Mouse (Mus musculus): ENCODE measurements around the gene Rapgef4. TPM values are rescaled to one million over a fixed set of nuclear protein-coding genes. Genes with fewer than 3 reads are reported as not detected.

Gene Rapgef4
- polyA plus RNA-seq, 1 experiment: 192 TPM

DNA sequence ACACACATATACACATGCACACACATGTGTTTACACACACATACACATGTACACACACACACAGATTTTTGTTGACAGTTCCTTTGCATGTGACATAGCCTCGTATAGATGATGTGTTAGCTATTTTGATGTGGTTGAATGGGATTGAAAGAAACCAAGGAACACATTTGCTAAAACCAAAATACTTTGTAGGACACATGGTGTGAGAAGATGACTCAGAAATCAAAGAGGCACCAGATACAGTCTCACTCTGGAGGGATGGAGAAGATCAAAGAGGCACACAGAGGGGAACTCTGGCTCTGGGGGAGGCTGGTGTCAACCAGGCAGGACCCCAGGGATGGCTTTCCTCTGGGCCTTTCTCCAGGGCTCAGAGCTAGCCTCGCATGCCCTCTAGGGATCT is 4.7 kb downstream of the Rapgef4 start:
- TF ChIP-seq POLR2A (IDR thresholded peaks at IDR 0.05; ENCODE audit: borderline replicate concordance, insufficient read depth, low read length) (no peak), CTCF (IDR thresholded peaks at IDR 0.05; ENCODE audit: borderline replicate concordance, insufficient read depth, low read depth, low read length) (no peak)
- H3K4me3 ChIP-seq (replicated peaks; ENCODE audit: insufficient read depth, low read depth, low read length): no peak overlapping the region
- no peak for DNase-seq
- H3K27me3 ChIP-seq (ENCODE audit: control insufficient read depth, insufficient read depth, low read length): no peaks in the 10 kb centered on the region
- peak overlapping the region; percentile 84 for H3K27ac ChIP-seq (ENCODE audit: insufficient read depth, low read length)
- peaks cover 37% of the 10 kb centered on the region for H3K4me1 ChIP-seq (ENCODE audit: control insufficient read depth, insufficient read depth, low read length)
- 26% methylated on average over 2 of the region's 2 CpGs for WGBS

DNA sequence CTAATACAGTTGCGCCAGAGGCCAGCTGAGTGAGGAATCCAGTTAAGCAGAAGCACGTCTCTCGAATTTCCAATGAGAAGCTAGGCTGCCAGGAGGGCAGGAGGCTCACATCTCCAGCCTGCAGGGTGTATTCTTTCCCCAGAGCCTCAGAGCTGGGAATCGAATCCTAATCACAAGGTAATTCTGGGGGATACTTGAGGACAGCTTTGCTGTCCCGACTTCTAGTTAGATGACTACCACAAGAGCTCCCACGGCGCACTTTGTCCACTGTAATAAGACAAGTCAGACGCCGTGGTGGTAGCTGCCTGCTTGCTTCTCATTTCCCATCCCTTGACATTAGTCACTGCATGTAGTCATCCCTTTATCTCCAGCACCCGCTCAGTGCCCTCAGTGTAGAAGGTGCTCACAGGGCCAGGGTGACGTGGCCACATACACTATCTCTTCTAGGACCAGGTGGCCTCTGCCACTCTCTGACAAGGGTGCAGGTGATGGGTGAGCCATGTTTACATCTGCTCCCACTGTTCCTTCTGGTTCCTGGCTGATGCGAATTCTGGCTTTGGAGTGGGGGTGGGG is 5.3 kb downstream of the Rapgef4 start:
- H3K4me1 ChIP-seq (ENCODE audit: control insufficient read depth, insufficient read depth, low read length): peaks cover 37% of the 10 kb centered on the region
- 40% methylated on average over 12 of the region's 12 CpGs for WGBS
- H3K27me3 ChIP-seq (ENCODE audit: control insufficient read depth, insufficient read depth, low read length): no peaks in the 10 kb centered on the region
- DNase-seq: no peak
- TF ChIP-seq CTCF (IDR thresholded peaks at IDR 0.05; ENCODE audit: borderline replicate concordance, insufficient read depth, low read depth, low read length) (no peak), POLR2A (IDR thresholded peaks at IDR 0.05; ENCODE audit: borderline replicate concordance, insufficient read depth, low read length) (no peak)
- peak overlapping the region; percentile 84 for H3K27ac ChIP-seq (ENCODE audit: insufficient read depth, low read length)
- H3K4me3 ChIP-seq (replicated peaks; ENCODE audit: insufficient read depth, low read depth, low read length): peak overlapping the region; percentile 19

DNA sequence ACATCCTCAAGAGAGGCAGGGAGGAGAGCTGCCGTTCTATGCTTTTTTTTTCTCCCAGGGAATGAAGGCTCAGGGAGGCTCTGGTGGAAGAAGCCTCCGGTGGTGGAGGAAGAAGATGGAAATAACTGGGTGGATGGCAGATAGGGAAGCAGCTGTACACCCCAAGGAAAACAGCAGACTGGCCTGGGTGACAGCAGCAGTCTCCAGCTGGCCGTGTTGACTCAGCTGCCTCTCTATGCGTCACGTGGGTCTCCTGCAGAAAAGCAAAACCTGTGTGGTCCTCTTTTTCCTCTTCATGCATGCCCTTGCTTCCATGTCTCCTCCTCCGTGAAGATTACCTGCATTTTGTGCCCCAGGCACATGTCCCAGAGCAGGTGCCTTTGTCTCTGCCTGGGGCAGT is 7.5 kb downstream of the Rapgef4 start:
- no peaks in the 10 kb centered on the region for H3K27me3 ChIP-seq (ENCODE audit: control insufficient read depth, insufficient read depth, low read length)
- H3K27ac ChIP-seq (ENCODE audit: insufficient read depth, low read length): peak overlapping the region; percentile 77
- WGBS: 12% methylated on average over 6 of the region's 6 CpGs
- no peak for DNase-seq
- TF ChIP-seq POLR2A (IDR thresholded peaks at IDR 0.05; ENCODE audit: borderline replicate concordance, insufficient read depth, low read length): no peak
- no peak for TF ChIP-seq CTCF (IDR thresholded peaks at IDR 0.05; ENCODE audit: borderline replicate concordance, insufficient read depth, low read depth, low read length)
- peak overlapping the region; percentile 19 for H3K4me3 ChIP-seq (replicated peaks; ENCODE audit: insufficient read depth, low read depth, low read length)
- peaks cover 45% of the 10 kb centered on the region for H3K4me1 ChIP-seq (ENCODE audit: control insufficient read depth, insufficient read depth, low read length)

DNA sequence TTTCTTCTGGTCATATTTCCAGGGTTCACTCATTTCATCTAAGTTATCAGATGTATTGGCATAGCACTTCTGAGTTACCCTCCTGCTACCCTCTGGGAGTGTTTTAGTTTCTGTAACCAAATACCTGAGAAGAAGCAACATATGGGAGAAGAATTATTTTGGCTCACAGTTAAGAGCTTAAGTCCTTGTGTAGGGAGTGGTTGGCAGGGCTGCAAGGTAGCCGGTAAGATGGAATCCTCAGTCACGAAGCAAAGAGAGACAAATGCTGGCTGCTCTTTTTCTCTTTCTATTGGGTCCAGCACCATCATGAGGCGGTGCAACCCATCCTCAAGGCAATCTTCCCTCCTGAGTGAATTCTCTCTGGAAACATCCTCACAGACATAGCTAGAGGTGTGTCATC is 11.1 kb downstream of the Rapgef4 start:
- peak in 1 of 2 experiments; percentile 64 for DNase-seq
- Histone ChIP-seq H3K4me3 (replicated peaks; ENCODE audit: insufficient read depth, low read depth, low read length) (no peak overlapping the region), H3K27me3 (ENCODE audit: control insufficient read depth, insufficient read depth, low read length) (no peaks in the 10 kb centered on the region), H3K4me1 (ENCODE audit: control insufficient read depth, insufficient read depth, low read length) (peaks cover 38% of the 10 kb centered on the region), H3K27ac (ENCODE audit: insufficient read depth, low read length) (peak overlapping the region; percentile 78)
- TF ChIP-seq POLR2A (IDR thresholded peaks at IDR 0.05; ENCODE audit: borderline replicate concordance, insufficient read depth, low read length): no peak
- TF ChIP-seq CTCF (IDR thresholded peaks at IDR 0.05; ENCODE audit: borderline replicate concordance, insufficient read depth, low read depth, low read length): no peak
- WGBS: 17% methylated on average over 3 of the region's 3 CpGs

DNA sequence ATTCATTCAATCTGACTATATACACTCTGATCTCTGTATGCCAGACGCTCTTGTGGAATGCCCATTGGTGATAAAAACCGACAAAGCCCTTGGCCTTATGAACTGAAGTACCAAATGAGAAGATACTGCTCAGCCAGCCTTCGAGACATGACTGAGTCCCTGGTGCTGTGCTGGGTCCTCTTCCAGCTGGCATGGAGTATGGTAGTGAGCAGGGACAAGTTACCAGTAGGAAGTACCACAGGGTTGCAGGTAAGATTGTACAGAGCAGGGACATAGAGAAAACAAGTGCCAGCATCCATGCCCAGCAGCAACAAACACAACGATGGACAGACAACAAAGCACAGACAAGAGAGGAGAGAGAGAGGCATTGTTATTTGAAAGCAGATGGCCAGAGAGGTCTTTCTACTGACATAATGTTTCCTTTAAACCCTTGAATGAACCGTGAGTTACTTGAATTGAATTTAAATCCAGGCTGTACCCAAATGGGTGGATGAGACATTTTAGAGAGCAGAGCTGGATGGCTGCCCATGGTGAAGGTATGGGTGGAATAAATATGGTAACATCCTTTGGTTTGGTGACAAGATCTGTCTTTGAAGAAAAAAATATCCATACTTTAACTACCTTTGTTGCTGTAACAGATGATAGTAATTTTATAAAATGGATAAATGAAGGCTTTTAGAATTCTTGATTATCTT is 12.8 kb downstream of the Rapgef4 start:
- Histone ChIP-seq H3K27ac (ENCODE audit: insufficient read depth, low read length) (peak overlapping the region; percentile 91), H3K4me1 (ENCODE audit: control insufficient read depth, insufficient read depth, low read length) (peaks cover 33% of the 10 kb centered on the region), H3K27me3 (ENCODE audit: control insufficient read depth, insufficient read depth, low read length) (no peaks in the 10 kb centered on the region), H3K4me3 (replicated peaks; ENCODE audit: insufficient read depth, low read depth, low read length) (no peak overlapping the region)
- WGBS: 18% methylated on average over 5 of the region's 5 CpGs
- TF ChIP-seq POLR2A (IDR thresholded peaks at IDR 0.05; ENCODE audit: borderline replicate concordance, insufficient read depth, low read length): no peak
- TF ChIP-seq CTCF (IDR thresholded peaks at IDR 0.05; ENCODE audit: borderline replicate concordance, insufficient read depth, low read depth, low read length): no peak
- peak; percentile 44 to 64 for DNase-seq

DNA sequence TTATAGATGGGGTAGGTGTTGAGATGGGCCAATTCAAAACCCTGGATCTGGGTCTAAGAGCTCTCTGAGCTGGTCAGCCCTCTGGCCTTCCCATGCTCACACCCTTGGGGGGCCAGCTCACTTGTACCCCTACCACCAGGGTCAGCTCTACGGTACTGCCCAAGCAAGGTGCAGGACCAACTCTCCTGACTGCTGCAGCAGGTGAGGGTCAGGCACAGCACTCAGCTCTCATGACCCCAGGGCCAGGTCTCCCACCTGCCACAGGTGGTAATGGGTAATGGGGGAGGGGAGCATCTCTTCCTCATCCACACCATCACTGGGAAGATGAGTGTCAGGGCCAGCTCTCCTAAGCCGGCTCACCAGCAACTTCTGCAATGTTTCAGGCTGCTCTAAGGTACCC is 17.5 kb downstream of the Rapgef4 start:
- Histone ChIP-seq H3K4me1 (ENCODE audit: control insufficient read depth, insufficient read depth, low read length) (peaks cover 38% of the 10 kb centered on the region), H3K27ac (ENCODE audit: insufficient read depth, low read length) (0 out of 2 replicates have a peak overlapping the region, but pooled peaks have one; percentile 34), H3K27me3 (ENCODE audit: control insufficient read depth, insufficient read depth, low read length) (no peaks in the 10 kb centered on the region), H3K4me3 (replicated peaks; ENCODE audit: insufficient read depth, low read depth, low read length) (no peak overlapping the region)
- 89% methylated on average over 2 of the region's 2 CpGs for WGBS
- peak in 1 of 2 experiments; percentile 14 for DNase-seq
- TF ChIP-seq POLR2A (IDR thresholded peaks at IDR 0.05; ENCODE audit: borderline replicate concordance, insufficient read depth, low read length) (no peak), CTCF (IDR thresholded peaks at IDR 0.05; ENCODE audit: borderline replicate concordance, insufficient read depth, low read depth, low read length) (no peak)

DNA sequence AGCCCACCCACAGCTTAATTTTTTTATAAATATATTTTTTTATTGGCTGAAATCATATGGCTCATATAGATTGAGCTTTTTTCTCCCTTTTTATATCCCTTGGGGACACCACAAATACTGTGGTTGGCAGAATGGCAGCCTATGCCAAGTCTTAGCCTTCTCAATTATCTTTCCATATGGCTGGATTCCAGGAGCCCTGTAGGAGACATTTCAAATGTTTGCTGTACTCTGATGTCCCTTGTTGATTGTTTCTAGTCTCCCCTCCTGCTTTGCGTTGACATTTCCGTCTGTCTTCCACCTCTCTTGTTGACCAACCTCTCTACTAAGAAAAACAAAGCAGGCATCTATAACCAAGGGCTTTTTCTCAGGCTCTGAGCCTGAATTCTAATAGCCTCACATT is 19.1 kb downstream of the Rapgef4 start:
- H3K27me3 ChIP-seq (ENCODE audit: control insufficient read depth, insufficient read depth, low read length): no peaks in the 10 kb centered on the region
- peaks cover 41% of the 10 kb centered on the region for H3K4me1 ChIP-seq (ENCODE audit: control insufficient read depth, insufficient read depth, low read length)
- TF ChIP-seq POLR2A (IDR thresholded peaks at IDR 0.05; ENCODE audit: borderline replicate concordance, insufficient read depth, low read length) (no peak), CTCF (IDR thresholded peaks at IDR 0.05; ENCODE audit: borderline replicate concordance, insufficient read depth, low read depth, low read length) (no peak)
- WGBS: 4% methylated on average over 2 of the region's 2 CpGs
- no peak overlapping the region; the same call in 1 of the 2 replicates for H3K27ac ChIP-seq (ENCODE audit: insufficient read depth, low read length)
- peak; percentile 40 to 81 for DNase-seq
- H3K4me3 ChIP-seq (replicated peaks; ENCODE audit: insufficient read depth, low read depth, low read length): no peak overlapping the region

DNA sequence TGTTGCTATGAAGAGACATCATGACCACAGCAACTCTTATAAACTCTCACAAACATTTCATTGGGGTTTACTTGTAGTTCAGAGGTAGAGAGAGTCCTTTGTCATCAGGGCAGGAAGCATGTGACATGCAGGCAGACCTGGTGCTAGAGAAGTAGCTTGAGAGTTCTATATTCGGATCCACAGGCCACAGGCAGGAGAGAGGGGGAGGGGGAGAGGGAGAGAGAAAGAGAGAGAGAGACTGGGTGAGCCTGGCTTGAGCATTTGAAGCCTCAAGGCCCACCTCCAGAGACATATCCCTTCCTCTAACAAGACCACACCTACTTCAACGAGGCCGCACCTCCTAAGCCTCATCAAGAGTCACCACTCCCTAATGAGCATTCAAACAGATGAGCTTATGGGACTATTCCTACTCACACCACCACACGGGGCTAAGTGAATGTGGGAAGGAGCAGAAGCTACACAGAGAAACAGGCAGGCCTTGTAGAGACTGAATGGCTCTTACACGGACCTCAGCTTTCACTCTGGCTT is 21.9 kb downstream of the Rapgef4 start:
- no peaks in the 10 kb centered on the region for H3K27me3 ChIP-seq (ENCODE audit: control insufficient read depth, insufficient read depth, low read length)
- peaks cover 36% of the 10 kb centered on the region for H3K4me1 ChIP-seq (ENCODE audit: control insufficient read depth, insufficient read depth, low read length)
- WGBS: 42% methylated on average over 5 of the region's 5 CpGs
- H3K27ac ChIP-seq (ENCODE audit: insufficient read depth, low read length): peak overlapping the region; percentile 63
- peak in 1 of 2 experiments; percentile 32 for DNase-seq
- TF ChIP-seq CTCF (IDR thresholded peaks at IDR 0.05; ENCODE audit: borderline replicate concordance, insufficient read depth, low read depth, low read length): no peak
- TF ChIP-seq POLR2A (IDR thresholded peaks at IDR 0.05; ENCODE audit: borderline replicate concordance, insufficient read depth, low read length): no peak
- no peak overlapping the region for H3K4me3 ChIP-seq (replicated peaks; ENCODE audit: insufficient read depth, low read depth, low read length)
